Mouse (Mus musculus) C2C12 (cell line): ENCODE results near the gene Olfr543.

ENCODE experiments used
- CEBPB ChIP-seq: IDR thresholded peaks from one replicate; pipeline ENCODE4 v1.6.1; 2011; ENCODE audit warnings: low read depth, mild to moderate bottlenecking, control low read depth, moderate library complexity
- CTCF ChIP-seq: IDR thresholded peaks from one replicate; pipeline ENCODE4 v1.5.1; 2011; ENCODE audit not compliant: control insufficient read depth, insufficient read depth, insufficient read length
- MAX ChIP-seq: IDR thresholded peaks from one replicate; pipeline ENCODE4 v1.6.1; 2011; ENCODE audit warnings: mild to moderate bottlenecking, control low read depth
- MYOG ChIP-seq: IDR thresholded peaks from one replicate; pipeline ENCODE4 v1.6.1; 2011; ENCODE audit not compliant: control insufficient read depth, insufficient read length; ENCODE audit errors: extremely low read depth
- USF1 ChIP-seq: IDR thresholded peaks from one replicate; pipeline ENCODE4 v1.6.1; 2011; ENCODE audit warnings: low read depth, mild to moderate bottlenecking, control low read depth, moderate library complexity

GRCm38 (mm10) chr7:102472675-102473074 lies 8.8 kb downstream of the Olfr543 start:
- TF ChIP-seq CTCF (no peak), USF1 (no peak), MYOG (no peak), CEBPB (no peak), MAX (no peak)
